Mouse (Mus musculus) thymus, adult 18-20 months (tissue): ENCODE measurements around the gene Trmt10c.
"Not testable (repeated sequence)": the region's sequence is repeated elsewhere in the genome, so short reads cannot be mapped to it uniquely, and the experiment has no call there.

Experiments used
- DNase-seq, 2 experiments: peaks; one replicate each; pipeline ENCODE4 v3.0.0; 2022; ENCODE audit warnings: mixed read lengths in 2 of 2

Gene Trmt10c

GRCm38 (mm10) chr16:56037138-56038010 is at the start of gene Trmt10c:
Trmt10c (minus strand) TSS chr16:56037819.
- peak; percentile 82 to 86 for DNase-seq

- no peak for DNase-seq
Measured at GRCm38 (mm10) chr16:56086336-56086735, 48.7 kb upstream of the Trmt10c start.

- DNase-seq = no peak
Measured at GRCm38 (mm10) chr16:56081691-56082090, 44.1 kb upstream of the Trmt10c start.

GRCm38 (mm10) chr16:56079419-56079818 is 41.8 kb upstream of the Trmt10c start:
- no peak for DNase-seq

GRCm38 (mm10) chr16:56076121-56076869 is 38.7 kb upstream of the Trmt10c start:
- DNase-seq = no peak

GRCm38 (mm10) chr16:56075222-56076111 is 37.8 kb upstream of the Trmt10c start:
- DNase-seq = peak; percentile 70 to 80

- no peak for DNase-seq
Measured at GRCm38 (mm10) chr16:56074565-56074964, 36.9 kb upstream of the Trmt10c start.

GRCm38 (mm10) chr16:56074122-56074521 is 36.5 kb upstream of the Trmt10c start:
- no peak for DNase-seq

- not testable (repeated sequence) for DNase-seq
Measured at GRCm38 (mm10) chr16:56073150-56073549, 35.5 kb upstream of the Trmt10c start.

- DNase-seq = no peak
Measured at GRCm38 (mm10) chr16:56072533-56072932, 34.9 kb upstream of the Trmt10c start.

- no peak for DNase-seq
Measured at GRCm38 (mm10) chr16:56071317-56072232, 34.0 kb upstream of the Trmt10c start.

- DNase-seq = no peak
Measured at GRCm38 (mm10) chr16:56068523-56069070, 31.0 kb upstream of the Trmt10c start.

- no peak for DNase-seq
Measured at GRCm38 (mm10) chr16:56066113-56066512, 28.5 kb upstream of the Trmt10c start.

- DNase-seq = peak; percentile 20 to 53
Measured at GRCm38 (mm10) chr16:56064334-56064990, 26.8 kb upstream of the Trmt10c start.

- no peak for DNase-seq
Measured at GRCm38 (mm10) chr16:56062981-56063380, 25.4 kb upstream of the Trmt10c start.

GRCm38 (mm10) chr16:56061995-56062594 is 24.5 kb upstream of the Trmt10c start:
- DNase-seq = no peak

GRCm38 (mm10) chr16:56058151-56058550 is 20.5 kb upstream of the Trmt10c start:
- no peak for DNase-seq

GRCm38 (mm10) chr16:56056944-56057590 is 19.4 kb upstream of the Trmt10c start:
- no peak for DNase-seq

GRCm38 (mm10) chr16:56055911-56056310 is 18.3 kb upstream of the Trmt10c start:
- no peak for DNase-seq

GRCm38 (mm10) chr16:56048038-56048437 is 10.4 kb upstream of the Trmt10c start, which contains the start of gene Senp7:
Senp7 (plus strand) TSS chr16:56048338.
- DNase-seq = not testable (repeated sequence)
